Mouse (Mus musculus) spleen, adult 2 months (tissue): ENCODE measurements at regions not wholly inside any gene's neighbourhood (a gene's known extent, or its start where the extent isn't known, plus 50 kb on each side); places are given as distances from the start of the nearest gene placed in this dataset.
A peak's percentile ranks its signal among the peaks of the same experiment; 100 is the strongest.
"Not testable (repeated sequence)": the region's sequence is repeated elsewhere in the genome, so short reads cannot be mapped to it uniquely, and the experiment has no call there.

Source experiments
- DNase-seq, 2 experiments: peaks; one replicate each; pipeline versions ENCODE4 v3.0.0 to v3.0.0-alpha.2; 2012 to 2021; ENCODE audit warnings: low spot score in 2 of 2, low read depth in 1 of 2
- H3K27ac ChIP-seq: fragments of 200-500 bp; 2 replicates; pipeline ENCODE4 v1.5.1; 2012; ENCODE audit warnings: low read length, inconsistent platforms; ENCODE audit not compliant: insufficient read depth
- H3K27me3 ChIP-seq: fragments of 200-500 bp; 2 replicates; pipeline ENCODE4 v1.6.1; 2012; ENCODE audit warnings: mild to moderate bottlenecking, moderate library complexity, low read length, inconsistent platforms; ENCODE audit not compliant: control insufficient read depth, insufficient read depth
- H3K36me3 ChIP-seq: fragments of 200-500 bp; 2 replicates; pipeline ENCODE4 v1.6.1; 2012; ENCODE audit warnings: mild to moderate bottlenecking, low read length, inconsistent platforms; ENCODE audit not compliant: control insufficient read depth, insufficient read depth
- H3K4me1 ChIP-seq: fragments of 200-500 bp; 2 replicates; pipeline ENCODE4 v1.6.1; 2011; ENCODE audit warnings: inconsistent platforms; ENCODE audit not compliant: control insufficient read depth, insufficient read depth, insufficient read length
- H3K4me3 ChIP-seq: fragments of 200-500 bp; 2 replicates; pipeline ENCODE4 v1.5.1; 2011; ENCODE audit warnings: mild to moderate bottlenecking, inconsistent platforms; ENCODE audit not compliant: insufficient read depth, insufficient read length; ENCODE audit errors: extremely low read depth
- CTCF ChIP-seq: fragments of 200-500 bp; IDR thresholded peaks from 2 replicates; pipeline ENCODE4 v1.5.1; 2011; ENCODE audit warnings: mild to moderate bottlenecking, inconsistent platforms; ENCODE audit not compliant: insufficient read depth, insufficient read length, insufficient replicate concordance; ENCODE audit errors: extremely low read depth
- POLR2A ChIP-seq: fragments of 200-500 bp; IDR thresholded peaks from 2 replicates; pipeline ENCODE4 v1.6.1; 2011; ENCODE audit warnings: low read depth, low read length, inconsistent platforms
- WGBS: fragments of 180-500 bp; shearing (Covaris S2); methylation state at CpG from one replicate; pipeline ENCODE4 v1.1.7; 2018; 5-methylcytosine and 5-hydroxymethylcytosine counted together

GRCm38 (mm10) chr10:31143856-31144488, 169.2 kb upstream of the Hddc2 start:
- Histone ChIP-seq H3K27ac (no peak overlapping the region), H3K4me3 (no peak overlapping the region), H3K27me3 (no peaks in the 10 kb centered on the region), H3K4me1 (no peaks in the 10 kb centered on the region), H3K36me3 (no peaks in the 10 kb centered on the region)
- TF ChIP-seq POLR2A (no peak), CTCF (no peak)
- DNase-seq, result no peak

DNA sequence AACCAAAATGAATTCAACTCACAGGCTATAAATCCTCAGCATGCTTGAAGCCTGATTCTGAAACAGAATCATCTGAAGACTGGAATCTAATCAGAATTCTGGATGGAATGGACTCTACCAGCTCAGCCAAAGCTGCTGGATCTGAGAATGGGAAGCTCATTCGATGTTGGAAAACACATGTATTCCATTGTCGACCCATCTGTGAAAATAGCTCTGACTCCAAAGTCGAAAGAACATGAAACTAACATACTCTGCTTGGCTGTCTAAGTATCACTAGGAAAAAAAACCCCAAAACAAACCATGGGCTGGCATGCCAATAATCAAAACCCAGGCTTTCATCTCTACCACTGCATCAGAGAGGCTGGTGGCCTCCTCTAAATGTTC, 168.7 kb upstream of the Hddc2 start:
- Histone ChIP-seq H3K4me3 (no peak overlapping the region), H3K27ac (no peak overlapping the region), H3K27me3 (no peaks in the 10 kb centered on the region), H3K4me1 (no peaks in the 10 kb centered on the region), H3K36me3 (no peaks in the 10 kb centered on the region)
- TF ChIP-seq POLR2A (no peak), CTCF (no peak)
- DNase-seq, result no peak
- WGBS, result 73% methylated on average over 3 of the region's 3 CpGs

- H3K27me3 ChIP-seq, result no peaks in the 10 kb centered on the region
- no peak overlapping the region for H3K4me3 ChIP-seq
- H3K4me1 ChIP-seq, result no peaks in the 10 kb centered on the region
- no peak overlapping the region for H3K27ac ChIP-seq
- no peak for TF ChIP-seq CTCF
- TF ChIP-seq POLR2A, result no peak
- WGBS, result 76% methylated on average over 15 of the region's 15 CpGs
- no peaks in the 10 kb centered on the region for H3K36me3 ChIP-seq
- DNase-seq, result peak in 1 of 2 experiments; percentile 2
These were observed 140.0 kb upstream of the Hddc2 start for GRCm38 (mm10) chr10:31173169-31173686.

- H3K36me3 ChIP-seq, result no peaks in the 10 kb centered on the region
- DNase-seq, result no peak
- H3K27me3 ChIP-seq, result no peaks in the 10 kb centered on the region
- no peak overlapping the region for H3K27ac ChIP-seq
- 53% methylated on average over 1 of the region's 1 CpGs for WGBS
- no peak for TF ChIP-seq POLR2A
- TF ChIP-seq CTCF, result no peak
- H3K4me1 ChIP-seq, result no peaks in the 10 kb centered on the region
- H3K4me3 ChIP-seq, result no peak overlapping the region
These were observed 123.6 kb upstream of the Hddc2 start for GRCm38 (mm10) chr10:31189577-31189976.

DNA sequence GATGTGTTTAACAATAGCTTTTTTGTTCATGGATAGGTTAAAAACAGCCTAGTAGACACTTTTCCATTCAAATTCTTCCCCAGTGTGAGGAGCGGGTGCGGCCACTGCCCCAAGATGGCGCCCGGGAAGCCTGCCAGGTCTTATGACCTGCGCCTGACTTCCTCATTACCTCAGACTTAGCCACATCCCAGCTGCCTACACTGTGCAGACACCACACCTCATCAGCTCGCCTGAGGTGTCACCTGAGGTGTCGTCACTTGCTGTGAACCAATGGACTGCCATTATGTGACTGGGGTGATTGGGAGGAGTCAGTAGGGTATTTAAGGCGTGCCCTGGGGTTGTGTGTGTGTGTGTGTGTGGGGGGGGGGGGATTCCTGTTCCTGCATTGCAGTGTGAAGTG, 101.0 kb upstream of the Hddc2 start:
- H3K36me3 ChIP-seq, H3K27me3 ChIP-seq, H3K4me1 ChIP-seq, H3K4me3 ChIP-seq, H3K27ac ChIP-seq, DNase-seq: not testable (repeated sequence)
- WGBS, result 91% methylated on average over 8 of the region's 8 CpGs

DNA sequence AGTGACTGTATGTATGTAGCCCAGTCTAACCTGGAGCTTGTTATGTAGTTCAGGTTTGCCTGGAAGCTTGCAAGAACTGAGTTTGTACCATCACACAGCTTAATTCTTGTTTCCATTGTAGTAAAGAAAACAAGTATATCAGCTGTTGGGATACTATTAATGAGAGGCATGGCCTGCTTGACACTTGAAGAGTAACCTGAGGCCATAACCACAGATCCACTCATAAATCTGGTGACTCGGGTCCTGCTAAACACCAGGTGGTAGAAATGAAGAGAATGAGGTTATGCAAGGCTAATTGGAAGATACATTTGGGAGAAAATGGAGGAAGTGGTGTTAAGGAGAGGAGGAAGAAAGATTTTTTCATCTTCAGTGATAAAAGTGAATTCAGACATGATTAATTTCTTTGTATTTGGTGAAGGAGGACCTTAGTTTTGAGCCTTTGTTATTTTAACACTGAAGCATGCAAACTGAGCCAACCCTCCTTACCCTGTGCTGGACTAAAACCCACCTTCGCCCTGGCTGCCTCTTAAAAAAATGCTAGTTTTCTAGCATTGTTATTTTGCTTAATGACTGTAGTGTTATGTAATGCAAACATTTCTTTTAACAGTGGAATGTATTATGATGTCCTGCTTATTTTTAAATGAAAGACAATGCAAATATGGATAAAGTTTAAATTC, 100.3 kb upstream of the Hddc2 start:
- Histone ChIP-seq H3K4me3 (no peak overlapping the region), H3K36me3 (no peaks in the 10 kb centered on the region), H3K4me1 (no peaks in the 10 kb centered on the region), H3K27me3 (no peaks in the 10 kb centered on the region), H3K27ac (no peak overlapping the region)
- WGBS, result 81% methylated on average over 2 of the region's 2 CpGs
- TF ChIP-seq POLR2A, result no peak
- no peak for TF ChIP-seq CTCF
- DNase-seq, result no peak

DNA sequence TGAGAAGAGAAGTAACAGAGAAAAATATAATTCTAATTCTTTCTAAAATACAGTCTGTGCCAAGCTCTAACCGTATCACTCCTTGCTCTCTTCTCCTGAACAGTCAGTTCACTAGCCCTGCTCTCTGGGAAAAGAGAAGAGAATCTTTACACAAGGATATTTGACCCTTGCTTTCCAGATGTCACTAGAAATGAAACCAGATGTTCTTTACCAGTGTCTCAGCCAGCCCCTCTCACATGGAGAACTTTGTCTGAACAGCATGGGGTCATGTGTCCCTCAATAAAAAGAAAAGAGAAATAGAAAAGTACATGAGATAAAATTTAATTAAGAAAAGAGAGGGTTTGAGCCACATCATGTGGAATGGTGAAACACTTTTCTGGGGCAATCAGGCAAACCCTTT, 91.3 kb upstream of the Hddc2 start:
- Histone ChIP-seq H3K27me3 (no peaks in the 10 kb centered on the region), H3K4me3 (no peak overlapping the region), H3K27ac (no peak overlapping the region), H3K4me1 (no peaks in the 10 kb centered on the region), H3K36me3 (no peaks in the 10 kb centered on the region)
- no peak for TF ChIP-seq POLR2A
- no peak for TF ChIP-seq CTCF
- DNase-seq, result no peak
- 78% methylated on average over 1 of the region's 1 CpGs for WGBS
